Mouse (Mus musculus) brain, adult 10 weeks (tissue): Measurements from ENCODE around the gene 1700020N15Rik. TPM values are rescaled to one million over a fixed set of nuclear protein-coding genes. Genes with fewer than 3 reads are reported as not detected.

Source experiments
- polyA plus RNA-seq: library from polyadenylated mRNA; stranded (reverse); fragments of 350-450 nt; fragmentation: Illumina TruSeq; extraction: RNeasy Lipid Tissue Mini Kit (QIAGEN cat#74804); gene quantifications from one replicate; pipeline ENCODE4 v1.2.3, GENCODE M21; 2015; ENCODE audit warnings: low read depth, low replicate concordance

Gene 1700020N15Rik
- polyA plus RNA-seq: not detected

DNA sequence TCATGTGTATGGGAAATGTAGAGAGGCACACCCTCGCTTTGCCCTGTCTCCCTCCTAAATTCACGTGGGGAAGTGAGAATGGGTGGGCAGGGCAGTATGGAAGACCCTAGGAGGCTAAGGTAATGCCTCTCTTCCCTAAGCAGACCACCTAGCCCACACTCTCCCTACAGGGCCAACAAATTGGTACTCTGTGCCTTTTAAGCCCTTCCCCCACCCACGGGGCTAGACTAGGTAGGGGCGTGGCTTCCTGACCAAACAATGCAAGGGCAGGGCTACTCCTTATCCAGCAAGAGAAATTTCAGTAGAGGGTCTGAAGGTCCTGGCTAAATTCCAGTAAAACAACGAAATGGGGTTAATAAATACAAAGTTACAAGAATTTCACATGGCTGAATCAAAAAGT, at the start of gene 1700020N15Rik:
Gene 1700020N15Rik, plus strand, starts transcription at position 301 of the 400 bp plus-strand sequence.

